Mouse (Mus musculus) lung, postnatal 10 days (tissue): ENCODE measurements around the gene Tnfrsf22.
A peak's percentile ranks its signal among the peaks of the same experiment; 100 is the strongest.

Source experiments
- DNase-seq: peaks from one replicate; pipeline ENCODE4 v3.0.0; 2021

Tnfrsf22 gene

DNA sequence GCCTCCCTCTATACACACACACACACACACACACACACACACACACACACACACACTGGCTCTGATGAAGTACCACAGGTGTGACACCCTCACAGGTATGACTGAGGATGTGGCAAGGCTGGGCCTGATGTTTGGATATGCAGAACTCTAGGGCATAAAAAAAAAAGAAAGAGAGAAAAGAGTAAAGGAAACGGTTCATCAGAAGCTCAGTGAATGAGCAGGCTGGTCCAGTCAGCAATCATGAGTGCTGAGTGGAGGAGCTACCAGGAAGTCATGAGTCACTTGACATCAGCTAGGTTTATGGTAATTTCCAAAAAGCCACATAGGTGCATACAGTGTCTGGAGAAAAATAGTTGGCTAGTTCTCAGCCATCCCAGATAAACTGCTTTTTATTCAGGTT lies 20.0 kb downstream of the Tnfrsf22 start:
- DNase-seq: no peak

DNA sequence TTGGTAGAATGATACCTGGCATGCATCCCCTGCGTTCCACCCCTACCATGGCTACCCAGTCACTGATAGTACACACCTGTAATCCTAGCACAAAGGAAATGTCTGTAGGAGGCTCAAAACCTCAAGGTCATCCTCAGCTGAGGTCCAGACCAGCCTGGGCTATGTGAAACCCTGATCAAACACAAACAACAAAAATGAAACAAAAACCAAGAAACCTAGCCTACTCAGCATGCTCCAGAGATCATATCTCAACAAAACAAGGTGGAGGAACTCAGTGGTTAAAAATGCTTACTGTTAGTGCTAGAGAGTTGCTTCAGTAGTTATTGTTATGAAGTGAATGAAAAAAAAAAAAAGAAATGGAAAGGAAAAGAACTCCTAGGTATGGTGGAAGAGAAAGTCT lies 20.9 kb downstream of the Tnfrsf22 start, which contains the start of gene Tnfrsf26:
Gene Tnfrsf26, minus strand, starts transcription at position 183 of the 400 bp plus-strand sequence.
- no peak for DNase-seq

DNA sequence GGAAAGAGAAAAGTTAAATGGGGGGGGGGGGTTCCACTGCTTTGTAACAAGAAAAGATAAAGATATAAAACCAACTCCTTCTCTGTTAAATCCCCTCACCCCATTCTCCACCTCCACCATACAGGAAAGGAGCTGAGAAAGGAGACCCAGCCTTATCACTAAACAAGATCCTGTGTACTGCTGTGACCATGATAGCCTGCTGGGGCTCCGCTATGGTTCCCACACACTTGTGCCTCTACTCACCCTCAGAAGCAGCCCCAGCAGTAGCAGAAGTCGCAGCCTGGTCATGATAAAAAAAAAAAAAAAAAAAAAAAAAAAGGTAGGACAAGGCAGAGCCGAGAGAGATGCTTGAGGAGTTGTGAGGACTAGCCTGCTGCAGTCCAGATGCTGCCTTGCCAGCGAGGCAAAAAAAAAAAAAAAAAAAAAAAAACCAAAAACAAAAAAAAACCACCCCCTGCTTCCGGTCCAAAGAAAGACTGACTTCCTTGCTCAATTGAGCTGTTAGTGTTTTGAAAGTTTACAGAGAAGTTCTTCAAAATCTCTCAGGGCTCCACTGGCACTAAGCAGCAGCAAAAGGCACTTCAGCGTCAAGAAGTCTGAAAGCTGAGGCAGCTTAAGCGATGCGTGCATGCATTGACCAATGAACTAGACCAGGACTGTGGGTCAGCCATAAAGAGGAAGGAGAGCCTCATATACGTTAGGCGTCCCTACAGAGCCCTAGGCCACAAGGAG lies 21.7 kb downstream of the Tnfrsf22 start:
- no peak for DNase-seq

DNA sequence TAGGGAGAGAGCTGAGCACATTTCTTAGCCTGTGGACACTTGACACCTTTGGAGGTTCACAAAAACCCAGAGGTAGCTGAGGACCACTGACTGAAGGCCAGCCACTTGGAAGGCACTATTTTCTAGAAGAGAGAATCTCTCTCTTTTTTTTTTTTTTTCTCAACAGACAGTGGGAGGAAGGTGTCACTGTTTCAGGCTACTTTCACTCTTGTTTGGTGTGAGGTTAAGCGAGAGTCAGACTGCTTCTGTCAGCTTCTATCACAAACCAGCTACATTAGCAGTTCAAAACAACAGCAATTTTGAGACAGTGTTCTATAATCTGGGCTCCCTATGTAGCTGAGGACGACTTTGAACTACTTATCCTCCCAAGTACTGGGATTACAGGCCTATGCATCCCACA lies 23.3 kb downstream of the Tnfrsf22 start:
- no peak for DNase-seq

DNA sequence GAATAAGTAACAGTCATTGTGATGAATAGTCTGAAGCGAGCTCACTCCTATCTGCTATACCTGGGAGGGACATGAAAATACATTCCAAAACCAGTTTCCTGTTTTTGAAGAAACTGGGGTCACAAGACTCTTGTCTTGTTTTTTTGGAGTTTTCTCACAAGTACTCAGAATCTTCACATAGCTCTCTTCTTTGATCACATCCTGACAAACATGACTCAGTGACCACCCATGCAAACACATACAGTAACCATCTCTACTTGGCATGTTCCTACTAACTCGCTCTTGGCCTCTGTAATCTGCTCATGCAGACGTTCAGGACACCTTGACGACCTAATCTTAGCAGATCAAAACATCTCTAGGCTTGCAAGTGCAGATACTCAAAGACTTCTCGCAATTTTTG lies 24.3 kb downstream of the Tnfrsf22 start:
- no peak for DNase-seq

DNA sequence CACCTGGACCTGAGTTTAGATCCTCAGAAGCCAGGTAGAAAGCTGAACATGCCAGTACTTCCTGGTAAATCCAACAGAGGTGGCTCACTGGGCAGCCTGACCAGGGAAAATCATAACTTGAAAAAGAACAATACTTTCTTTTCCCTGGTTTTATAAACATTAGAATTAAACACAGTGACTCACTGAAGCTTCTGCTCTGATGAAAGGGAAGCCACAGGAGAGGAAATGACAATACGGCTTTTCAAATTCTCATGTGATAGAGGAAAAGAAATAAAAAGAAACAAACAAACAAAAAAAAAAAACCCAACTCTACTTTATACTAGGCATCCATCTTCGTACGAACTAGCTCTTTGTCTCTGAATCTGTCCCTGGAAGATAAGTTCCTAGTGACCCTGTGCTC lies 24.9 kb downstream of the Tnfrsf22 start:
- DNase-seq: no peak

DNA sequence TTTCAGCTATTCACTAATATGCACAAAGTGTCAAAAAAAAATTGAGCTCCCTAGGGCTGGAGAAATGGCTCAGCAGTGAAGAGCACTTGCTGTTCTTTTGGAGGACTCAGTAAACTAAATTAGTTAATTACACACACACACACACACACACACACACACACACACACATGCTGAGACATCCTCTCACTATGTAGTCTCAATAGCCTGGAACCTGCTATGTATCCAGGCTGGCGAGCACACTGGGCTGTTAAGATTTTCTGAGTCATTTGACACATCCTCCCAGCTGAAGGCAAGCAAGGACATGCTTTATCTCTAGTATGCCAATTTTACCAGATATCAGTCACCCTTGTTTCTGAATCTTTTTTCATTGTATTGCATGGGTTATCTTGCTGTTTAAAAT lies 28.5 kb downstream of the Tnfrsf22 start:
- no peak for DNase-seq

DNA sequence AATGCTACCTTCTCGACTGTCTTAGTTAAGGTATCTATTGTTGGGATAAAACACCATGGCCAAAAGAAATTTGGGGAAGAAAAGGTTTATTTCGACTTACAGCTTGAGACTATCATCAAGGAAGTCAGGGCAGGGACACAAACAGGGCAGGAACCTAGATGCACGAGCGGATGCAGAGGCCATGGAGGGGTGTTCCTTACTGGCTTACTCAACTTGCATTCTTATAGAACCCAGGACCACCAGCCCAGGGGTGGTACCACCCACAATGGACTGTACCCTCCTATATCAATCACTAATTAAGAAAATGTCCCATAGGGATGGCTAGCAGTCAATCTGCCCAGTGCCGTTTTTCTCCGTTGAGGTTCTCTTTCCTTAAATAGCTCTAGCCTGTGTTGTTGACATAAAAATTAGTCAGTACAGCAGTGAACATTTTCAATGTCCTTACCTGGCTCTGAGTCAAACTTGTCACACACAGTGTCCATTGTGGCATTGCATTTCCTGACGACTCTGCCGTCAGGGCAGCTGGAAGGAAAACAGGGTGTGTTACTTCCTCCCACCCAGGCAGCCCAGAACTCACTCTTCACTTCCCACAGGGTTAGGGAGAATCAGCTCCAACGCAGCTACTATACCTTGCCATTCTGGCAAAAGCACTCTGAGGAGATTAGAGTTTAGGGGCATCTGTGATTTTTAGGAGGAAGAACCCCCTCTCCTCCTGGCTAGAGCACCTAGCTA lies 34.9 kb downstream of the Tnfrsf22 start:
- DNase-seq: peak; percentile 56

DNA sequence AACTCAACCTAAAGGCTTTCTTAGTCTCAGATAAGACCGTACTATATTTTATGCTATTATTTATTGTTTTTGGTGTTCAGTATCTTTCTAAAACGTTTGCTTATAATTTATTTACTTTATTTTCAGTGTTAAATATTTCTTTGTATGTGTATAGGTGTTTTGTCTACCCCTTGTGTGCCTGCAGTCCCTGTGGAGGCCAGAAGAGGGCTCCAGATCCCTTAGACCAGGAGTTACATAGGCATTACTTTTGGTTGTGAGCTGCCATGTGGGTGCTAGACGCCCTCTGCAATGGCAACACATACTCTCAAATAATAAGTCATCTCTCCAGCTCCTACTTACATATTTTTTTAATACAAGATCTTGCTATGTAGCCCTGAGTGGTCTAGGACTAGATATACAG lies 37.2 kb downstream of the Tnfrsf22 start:
- no peak for DNase-seq

DNA sequence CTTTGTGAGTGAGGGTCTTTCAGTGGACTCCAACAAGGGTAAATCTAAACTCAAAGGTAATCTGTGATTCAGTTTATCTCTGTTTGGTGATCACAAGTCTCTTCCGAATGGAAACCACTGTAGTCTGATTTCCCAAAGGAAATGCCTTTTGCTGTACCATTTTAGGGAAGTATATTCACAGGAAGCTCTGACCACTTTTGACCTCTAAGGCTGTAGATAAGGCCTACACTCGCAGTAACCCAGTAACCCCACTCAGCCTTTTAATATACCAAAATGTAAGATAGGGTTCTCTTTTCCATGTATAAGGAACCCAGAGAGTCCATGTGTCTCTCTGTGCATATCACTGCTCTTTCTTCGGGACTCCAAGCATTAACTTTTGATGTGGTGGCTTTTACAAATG lies 44.1 kb downstream of the Tnfrsf22 start:
- DNase-seq: no peak

DNA sequence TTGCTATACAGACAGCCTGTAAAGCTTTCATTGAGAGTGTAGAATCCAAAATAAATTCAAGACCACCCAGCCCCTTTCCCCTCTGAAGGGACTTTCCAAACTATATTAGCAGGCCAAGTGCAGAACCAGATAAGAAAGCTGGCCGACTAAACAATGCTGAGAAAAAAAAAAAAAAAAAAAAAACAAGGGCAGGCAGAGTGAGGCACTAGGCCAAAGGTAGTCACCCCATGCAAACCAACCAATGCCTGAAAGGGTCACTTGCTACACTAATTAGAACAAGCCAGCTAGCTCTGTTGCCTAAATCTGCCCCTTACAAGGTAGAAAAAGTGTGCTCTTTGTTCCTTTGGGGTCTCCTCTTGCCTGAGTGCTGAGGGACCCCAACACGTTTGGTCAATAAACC lies 44.6 kb downstream of the Tnfrsf22 start:
- DNase-seq: no peak

DNA sequence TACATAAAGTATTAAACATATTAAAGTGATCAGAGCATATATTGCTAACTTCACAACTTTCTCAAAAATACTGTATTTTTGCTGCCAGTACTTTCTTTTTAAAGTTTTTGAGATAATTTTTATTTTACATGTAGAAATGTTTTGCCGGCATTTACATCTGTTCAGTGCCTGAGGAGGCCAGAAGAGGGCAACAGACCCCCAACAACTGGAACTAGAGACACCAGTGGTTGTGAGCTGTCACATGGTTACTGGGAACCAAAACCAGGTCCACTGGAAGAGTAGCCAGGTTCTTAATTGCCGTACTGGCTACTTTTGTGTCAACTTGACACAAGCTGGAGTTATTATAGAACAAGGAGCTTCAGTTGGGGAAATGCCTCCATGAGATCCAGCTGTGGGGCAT lies 47.8 kb downstream of the Tnfrsf22 start:
- DNase-seq: no peak

DNA sequence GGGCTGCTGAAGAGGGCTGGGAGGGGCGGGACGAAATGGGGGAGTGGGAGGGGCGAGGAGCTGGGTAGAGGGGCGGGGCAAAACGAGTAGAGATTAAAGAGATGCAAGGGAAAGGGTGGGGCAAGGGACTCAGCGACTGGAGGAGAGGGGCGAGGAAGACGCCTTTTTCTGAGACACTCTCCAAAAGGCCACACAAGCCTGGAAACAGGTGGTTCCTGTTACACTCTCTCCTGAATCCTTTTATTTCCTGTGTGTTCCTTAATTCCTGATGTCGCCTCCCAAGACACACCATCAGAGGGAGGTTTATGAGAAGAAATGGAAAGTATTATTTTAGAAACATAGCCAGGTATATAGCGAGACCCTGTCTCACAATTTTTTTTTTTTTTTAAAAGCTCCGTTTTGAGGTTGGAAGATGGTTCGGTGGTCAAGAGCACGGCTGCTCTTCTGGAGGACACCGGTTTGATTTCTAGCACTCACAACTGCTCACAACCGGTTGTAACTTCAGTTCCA lies 49.2 kb downstream of the Tnfrsf22 start:
- no peak for DNase-seq

DNA sequence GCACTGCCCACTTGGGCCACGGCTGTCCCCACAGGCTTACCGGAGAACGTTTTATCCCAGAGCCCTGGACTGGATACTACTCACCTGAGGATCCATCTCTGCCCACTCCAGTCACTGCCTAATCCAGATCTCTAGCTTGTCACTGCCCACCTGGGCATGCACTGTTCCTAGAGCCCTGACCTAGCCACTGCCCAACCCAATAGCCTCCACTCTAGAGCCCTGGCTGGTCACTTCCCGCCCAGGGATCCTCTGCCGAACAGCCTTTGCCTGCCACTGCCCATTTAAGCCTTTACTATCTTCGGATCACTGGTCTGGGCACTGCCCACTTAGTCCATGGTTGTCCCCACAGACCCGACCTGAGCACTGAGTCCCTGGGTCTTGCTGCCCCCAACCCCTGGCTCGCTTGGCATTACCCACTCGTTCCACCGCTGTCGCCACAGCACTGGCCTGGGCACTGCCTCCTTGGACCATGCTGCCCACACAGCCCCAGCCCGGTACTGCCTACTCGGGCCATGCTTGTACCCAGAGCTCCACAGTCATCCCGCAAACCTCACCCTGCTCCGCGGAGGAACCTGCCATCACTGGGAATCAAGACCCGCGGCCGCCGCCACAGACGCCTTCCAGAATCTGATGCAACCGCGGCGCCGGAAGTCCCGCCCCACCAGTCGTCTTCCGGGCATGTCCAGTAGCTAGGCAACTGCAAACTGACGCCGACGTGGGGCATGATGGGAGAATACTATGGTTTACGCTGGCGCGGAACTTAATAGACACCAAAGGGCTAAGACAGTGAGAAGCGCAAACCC lies 49.8 kb downstream of the Tnfrsf22 start, which contains the start of gene Cars:
Gene Cars, minus strand, starts transcription at position 663 of the 803 bp plus-strand sequence.
- DNase-seq: peak; percentile 97

DNA sequence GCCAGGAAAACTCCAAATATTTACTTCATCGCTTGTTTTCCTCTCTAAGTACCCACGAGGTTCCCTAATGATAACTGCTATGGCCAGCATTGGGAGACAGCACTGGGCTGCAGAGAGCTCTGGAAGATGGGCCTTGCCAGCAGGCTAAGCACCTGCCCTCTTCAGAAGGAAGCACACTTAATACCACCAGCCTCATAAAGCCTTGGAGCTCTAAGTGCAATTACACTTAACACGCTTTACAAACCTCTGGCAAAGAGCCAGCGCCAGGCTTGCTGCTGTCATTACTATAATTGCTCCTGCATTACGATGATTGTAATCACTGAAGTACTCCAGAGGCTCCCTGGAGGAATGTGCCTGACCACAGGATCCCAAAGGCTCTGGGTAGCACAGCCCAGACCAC lies 54.6 kb downstream of the Tnfrsf22 start:
- no peak for DNase-seq

DNA sequence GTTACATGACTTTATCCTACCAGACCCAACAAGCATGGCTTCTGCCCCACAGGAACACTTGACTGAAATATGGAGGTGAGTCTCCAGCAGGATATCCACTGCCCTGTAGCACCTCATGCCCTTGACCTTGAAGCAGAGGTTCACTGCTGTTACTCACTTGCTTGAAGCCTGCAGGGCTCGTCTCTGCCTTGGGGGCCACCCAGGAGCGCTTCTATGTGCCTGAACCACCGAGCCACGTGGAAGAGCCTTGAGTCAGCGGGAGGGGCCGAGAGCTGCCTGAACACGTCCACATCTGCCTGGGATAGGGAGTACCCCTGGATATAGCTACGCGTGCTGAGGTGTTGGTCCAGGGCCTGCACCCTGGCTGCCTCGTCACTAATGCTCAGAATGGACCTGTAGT lies 57.2 kb downstream of the Tnfrsf22 start:
- no peak for DNase-seq

DNA sequence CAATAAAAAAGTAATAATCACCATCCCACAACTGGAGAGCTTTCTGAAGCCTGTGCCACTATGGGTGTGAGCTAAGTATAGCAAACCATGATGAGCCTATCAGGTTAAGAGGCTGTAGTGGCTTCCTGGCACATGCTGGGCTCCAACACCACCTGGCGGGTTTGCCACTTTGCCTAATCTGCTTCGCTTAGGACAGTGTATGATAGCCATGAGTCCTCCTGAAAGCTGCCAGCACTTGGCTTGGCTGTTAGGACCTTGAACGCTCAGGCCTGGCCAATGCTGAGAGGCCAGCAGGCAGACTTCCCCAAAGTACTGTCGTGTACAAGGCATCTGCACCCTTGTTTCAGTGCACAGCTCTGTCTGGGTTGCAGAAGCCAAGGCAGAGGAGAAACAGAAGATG lies 61.5 kb downstream of the Tnfrsf22 start:
- no peak for DNase-seq

DNA sequence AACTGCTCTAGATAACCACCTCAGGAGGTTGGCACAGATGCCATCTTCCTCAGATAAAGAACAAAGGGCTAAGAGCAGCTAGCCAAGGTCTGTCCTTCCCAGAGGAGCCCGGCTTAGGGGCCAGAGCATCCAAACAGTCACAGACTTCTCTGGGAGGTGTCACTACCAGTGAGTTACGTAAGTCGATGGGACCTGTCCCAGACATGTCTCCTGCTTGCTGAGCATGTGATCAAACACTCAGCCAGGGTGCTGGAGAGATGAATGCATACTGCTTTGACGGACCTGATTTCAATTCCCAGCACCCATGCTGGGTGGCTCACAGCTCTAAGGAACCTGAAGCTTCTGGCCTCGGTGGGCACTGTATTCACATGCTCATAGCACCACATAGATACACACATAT lies 61.9 kb downstream of the Tnfrsf22 start:
- no peak for DNase-seq
